Mouse (Mus musculus): ENCODE data around the gene Mllt1. TPM values are rescaled to one million over a fixed set of nuclear protein-coding genes. Genes with fewer than 3 reads are reported as not detected.
"Not testable (repeated sequence)": the region's sequence is repeated elsewhere in the genome, so short reads cannot be mapped to it uniquely, and the experiment has no call there.

Mllt1 gene
- polyA plus RNA-seq, 1 experiment from 2014 or later: 87.6 TPM

DNA sequence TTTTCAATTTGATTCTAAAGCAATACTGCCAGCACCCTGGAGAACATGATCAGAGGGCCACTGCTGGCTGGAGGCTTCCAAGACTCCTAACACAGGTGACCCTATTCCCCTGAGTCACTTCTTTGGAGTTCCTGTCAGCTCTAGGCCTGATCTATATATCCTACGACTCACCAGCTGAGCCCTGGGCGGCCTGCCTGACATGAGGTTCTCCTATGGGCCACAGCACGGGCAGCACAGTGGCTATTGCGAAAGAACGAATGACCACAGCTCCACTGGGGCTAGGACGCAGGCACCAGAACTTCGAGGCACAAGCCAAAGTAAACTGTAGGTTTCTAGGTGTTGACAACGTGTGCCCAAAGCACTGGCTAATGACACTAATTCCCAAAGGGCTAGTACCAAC lies 5.2 kb downstream of the Mllt1 start:
- H3K36me3 ChIP-seq (replicated peaks): peaks cover 15% of the 10 kb centered on the region
- WGBS: 93% methylated on average over 8 of the region's 8 CpGs

DNA sequence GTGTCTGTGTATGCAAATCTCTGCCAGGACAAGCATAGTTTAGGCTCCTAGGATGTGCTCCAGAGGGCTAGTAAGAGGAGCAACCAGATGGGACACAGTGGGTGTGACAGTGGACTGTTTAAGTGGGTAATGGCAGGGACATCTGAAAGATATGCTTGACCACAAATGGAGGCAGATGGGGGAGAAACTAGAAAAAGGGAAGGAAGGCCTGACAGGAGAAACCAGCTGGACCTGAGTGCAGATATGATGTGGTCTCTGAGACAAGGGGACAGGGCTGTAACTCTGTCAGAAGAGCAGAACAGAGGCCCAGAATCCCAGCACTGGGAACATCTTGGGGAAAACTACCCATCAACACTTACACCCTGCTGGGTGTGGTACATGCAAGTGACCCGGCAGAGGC lies 5.7 kb downstream of the Mllt1 start:
- WGBS: 87% methylated on average over 1 of the region's 1 CpGs
- Histone ChIP-seq H3K27ac (no peak overlapping the region), H3K9ac (no peak overlapping the region), H3K27me3 (no peaks in the 10 kb centered on the region), H3K36me3 (replicated peaks) (peaks cover 20% of the 10 kb centered on the region), H3K4me3 (replicated peaks) (no peak overlapping the region), H3K4me1 (peaks cover 39% of the 10 kb centered on the region), H3K9me3 (no peaks in the 10 kb centered on the region), H3K4me2 (no peak overlapping the region)
- ATAC-seq (ENCODE audit: low FRiP score): no peak

More for the DNA sequence above, 5.2 kb downstream of the Mllt1 start:
- no peak overlapping the region for H3K27ac ChIP-seq
- H3K4me1 ChIP-seq: peaks cover 41% of the 10 kb centered on the region
- no peak for ATAC-seq (ENCODE audit: low FRiP score)
- no peak overlapping the region for H3K4me2 ChIP-seq
- no peak overlapping the region for H3K9ac ChIP-seq
- no peaks in the 10 kb centered on the region for H3K27me3 ChIP-seq
- no peaks in the 10 kb centered on the region for H3K9me3 ChIP-seq
- H3K4me3 ChIP-seq (replicated peaks): no peak overlapping the region

DNA sequence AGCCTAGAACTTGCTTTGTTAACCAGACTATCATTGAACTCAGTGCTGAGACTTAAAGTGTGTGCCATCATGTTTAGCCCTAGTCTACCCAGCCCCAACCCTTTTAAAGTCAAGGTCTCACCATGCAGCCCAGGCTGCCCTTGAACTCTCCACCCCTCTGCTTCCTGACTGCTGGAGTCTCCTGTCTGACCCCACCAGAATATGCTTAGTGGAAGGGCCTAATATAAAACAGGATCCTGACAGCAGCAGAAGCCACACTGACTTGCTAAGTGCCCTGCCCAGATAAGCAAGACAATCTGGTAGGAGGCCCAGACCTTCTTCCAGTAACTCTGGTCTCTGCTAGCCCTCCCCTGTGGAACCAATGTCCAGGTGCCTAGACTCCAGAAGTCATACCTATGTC lies 6.1 kb downstream of the Mllt1 start:
- peaks cover 25% of the 10 kb centered on the region for H3K36me3 ChIP-seq (replicated peaks)

DNA sequence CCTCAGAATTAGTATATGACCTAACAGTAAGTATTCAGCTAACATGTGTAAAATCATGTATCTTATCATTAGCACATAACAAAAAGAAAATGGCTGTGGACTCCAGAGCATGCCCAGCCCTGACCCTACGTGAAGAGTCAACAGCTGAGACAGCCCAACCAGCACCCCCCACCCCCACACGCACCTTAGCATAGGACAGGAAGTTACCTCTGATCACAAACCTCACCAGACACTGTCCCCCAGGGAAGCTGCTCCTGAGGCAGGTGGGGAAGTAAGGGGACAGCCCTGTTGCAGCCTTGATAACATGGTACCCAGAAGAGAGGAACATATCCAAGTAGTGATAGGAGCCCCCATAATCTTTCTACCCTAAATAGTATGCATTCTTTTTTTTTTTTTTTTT lies 9.2 kb downstream of the Mllt1 start:
- H3K4me1 ChIP-seq: peaks cover 4% of the 10 kb centered on the region; the same call in 1 of the 2 replicates
- H3K36me3 ChIP-seq (replicated peaks): peaks cover 47% of the 10 kb centered on the region
- H3K4me2 ChIP-seq: no peak overlapping the region
- ATAC-seq (ENCODE audit: low FRiP score): no peak
- 0 out of 2 replicates have a peak, but pooled peaks cover 4% of the 10 kb centered on the region for H3K9me3 ChIP-seq
- no peak overlapping the region for H3K4me3 ChIP-seq (replicated peaks)
- no peak overlapping the region for H3K9ac ChIP-seq
- no peaks in the 10 kb centered on the region for H3K27me3 ChIP-seq
- H3K27ac ChIP-seq: no peak overlapping the region
- 92% methylated on average over 2 of the region's 2 CpGs for WGBS

More for the DNA sequence above, 6.1 kb downstream of the Mllt1 start:
- ATAC-seq (ENCODE audit: low FRiP score): no peak
- Histone ChIP-seq H3K4me3 (replicated peaks) (no peak overlapping the region), H3K27me3 (no peaks in the 10 kb centered on the region), H3K9me3 (no peaks in the 10 kb centered on the region), H3K9ac (no peak overlapping the region), H3K4me2 (no peak overlapping the region), H3K4me1 (peaks cover 35% of the 10 kb centered on the region), H3K27ac (no peak overlapping the region)

DNA sequence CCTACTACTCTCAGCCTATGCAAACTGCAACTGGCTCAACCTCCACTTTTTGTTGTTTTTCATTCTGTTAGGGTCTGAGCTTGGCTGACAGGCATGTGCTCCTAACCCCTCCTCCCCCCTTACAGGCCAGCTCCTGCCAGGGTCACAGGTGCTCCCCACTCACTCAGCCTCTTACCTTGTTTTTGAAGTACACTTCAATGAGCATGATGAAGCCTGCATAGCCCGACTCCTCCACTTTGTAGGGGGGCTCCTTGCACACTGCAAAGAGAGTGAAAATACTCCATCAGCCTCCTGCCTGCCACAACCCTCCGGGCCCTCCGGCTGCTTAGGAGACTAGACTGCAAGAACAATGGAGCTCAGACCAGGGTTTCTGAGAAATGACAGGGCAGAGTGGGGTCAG lies 15.5 kb downstream of the Mllt1 start:
- WGBS: 89% methylated on average over 3 of the region's 3 CpGs
- H3K9me3 ChIP-seq: 0 out of 2 replicates have a peak, but pooled peaks cover 4% of the 10 kb centered on the region
- no peak overlapping the region for H3K27ac ChIP-seq
- no peak overlapping the region for H3K4me3 ChIP-seq (replicated peaks)
- no peak overlapping the region for H3K9ac ChIP-seq
- peaks cover 84% of the 10 kb centered on the region for H3K36me3 ChIP-seq (replicated peaks)
- no peak for ATAC-seq (ENCODE audit: low FRiP score)
- no peak overlapping the region for H3K4me2 ChIP-seq
- H3K27me3 ChIP-seq: no peaks in the 10 kb centered on the region
- no peaks in the 10 kb centered on the region for H3K4me1 ChIP-seq

DNA sequence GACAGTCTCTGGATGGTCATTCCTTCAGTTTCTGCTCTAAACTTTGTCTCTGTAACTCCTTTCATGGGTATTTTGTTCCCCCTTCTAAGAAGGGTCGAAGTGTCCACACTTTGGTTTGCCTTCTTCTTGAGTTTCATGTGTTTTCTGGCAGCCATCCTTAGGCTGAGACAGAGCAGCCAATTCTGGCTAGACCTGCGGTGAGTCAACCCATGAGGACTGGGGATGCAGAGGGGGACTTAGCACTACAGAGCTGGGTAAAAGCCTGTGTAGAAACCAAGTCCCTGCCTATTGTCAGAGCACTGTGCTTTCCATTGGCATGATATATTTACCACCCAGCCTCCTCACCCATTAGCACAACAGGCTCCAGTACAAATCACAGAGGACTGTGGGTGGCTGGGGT lies 18.0 kb downstream of the Mllt1 start:
- Histone ChIP-seq H3K4me2 (no peak overlapping the region), H3K4me1 (no peaks in the 10 kb centered on the region), H3K36me3 (replicated peaks) (peaks cover 90% of the 10 kb centered on the region), H3K27ac (no peak overlapping the region), H3K27me3 (no peaks in the 10 kb centered on the region), H3K9me3 (no peaks in the 10 kb centered on the region), H3K9ac (no peak overlapping the region), H3K4me3 (replicated peaks) (no peak overlapping the region)
- WGBS: 95% methylated on average over 2 of the region's 2 CpGs
- ATAC-seq (ENCODE audit: low FRiP score): no peak

DNA sequence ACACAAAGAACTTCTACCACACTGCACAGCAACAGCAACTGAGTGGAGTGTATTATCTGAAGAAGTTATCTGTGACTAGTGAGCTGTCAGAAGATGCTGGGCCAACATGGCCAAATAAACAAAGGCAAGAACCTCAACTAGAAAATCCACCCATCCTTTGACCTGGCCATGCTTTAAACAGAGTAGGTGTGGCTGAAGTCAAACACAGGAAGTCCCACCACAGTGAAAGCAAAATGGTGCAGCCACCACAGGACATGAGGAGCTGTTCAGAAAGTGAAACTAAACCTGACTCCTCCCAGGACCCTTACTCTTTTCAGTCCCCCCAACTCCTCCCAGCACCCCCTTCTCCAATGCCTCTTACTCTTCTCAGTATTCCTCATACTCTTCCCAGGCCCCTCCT lies 21.8 kb downstream of the Mllt1 start:
- H3K4me3 ChIP-seq (replicated peaks): no peak overlapping the region

DNA sequence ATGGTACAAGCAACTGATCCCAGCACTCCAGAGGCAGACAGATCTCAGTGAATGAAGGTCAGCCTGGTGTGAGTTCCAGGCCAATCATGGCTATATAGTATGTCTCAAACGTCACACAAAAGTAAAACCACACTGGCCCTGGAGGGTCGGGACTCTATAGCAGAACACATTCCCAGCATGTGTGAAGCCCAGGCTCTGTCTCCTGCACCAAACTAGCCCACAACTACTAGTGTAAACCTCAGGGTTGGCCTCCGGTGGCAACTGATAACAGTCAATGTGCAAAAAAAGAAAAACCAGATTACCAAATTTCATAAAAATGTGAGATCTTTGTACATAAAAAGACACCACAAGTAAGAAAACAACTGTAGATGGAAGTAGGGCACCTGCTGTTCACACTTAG lies 22.2 kb downstream of the Mllt1 start:
- no peak overlapping the region for H3K4me3 ChIP-seq (replicated peaks)
- H3K27ac ChIP-seq: no peak overlapping the region
- no peak overlapping the region for H3K4me2 ChIP-seq
- H3K9ac ChIP-seq: no peak overlapping the region
- no peaks in the 10 kb centered on the region for H3K27me3 ChIP-seq
- peaks cover 83% of the 10 kb centered on the region for H3K36me3 ChIP-seq (replicated peaks)
- no peaks in the 10 kb centered on the region for H3K4me1 ChIP-seq
- no peaks in the 10 kb centered on the region for H3K9me3 ChIP-seq
- WGBS: 89% methylated on average over 3 of the region's 3 CpGs
- ATAC-seq (ENCODE audit: low FRiP score): no peak

More for the DNA sequence above, 21.8 kb downstream of the Mllt1 start:
- ATAC-seq (ENCODE audit: low FRiP score): no peak
- Histone ChIP-seq H3K4me1 (no peaks in the 10 kb centered on the region), H3K9me3 (no peaks in the 10 kb centered on the region), H3K27ac (no peak overlapping the region), H3K36me3 (replicated peaks) (peaks cover 83% of the 10 kb centered on the region), H3K4me2 (no peak overlapping the region), H3K27me3 (no peaks in the 10 kb centered on the region), H3K9ac (no peak overlapping the region)

DNA sequence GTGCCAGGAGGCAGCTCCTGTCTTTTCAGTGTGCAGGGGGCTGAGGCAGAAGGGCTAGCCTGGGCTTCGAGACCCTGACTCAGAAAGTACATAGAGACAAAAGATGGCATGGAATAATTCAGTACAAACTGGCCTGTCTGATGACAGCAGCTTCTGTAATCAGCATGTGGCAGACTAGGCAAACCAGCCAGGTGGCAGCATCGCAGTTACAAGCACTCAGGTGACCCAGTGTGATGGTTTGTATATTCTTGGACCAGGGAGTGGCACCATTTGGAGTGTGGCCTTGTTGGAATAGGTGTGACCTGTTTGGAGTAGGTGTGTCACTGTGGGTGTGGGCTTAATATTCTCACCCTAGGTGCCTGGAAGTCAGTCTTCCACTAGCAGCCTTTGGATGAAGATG lies 25.5 kb downstream of the Mllt1 start:
- not testable (repeated sequence) for H3K4me2 ChIP-seq; H3K27ac ChIP-seq; H3K9ac ChIP-seq; ATAC-seq (ENCODE audit: low FRiP score); H3K4me1 ChIP-seq; H3K27me3 ChIP-seq; H3K9me3 ChIP-seq; H3K4me3 ChIP-seq (replicated peaks)
- WGBS: 88% methylated on average over 2 of the region's 2 CpGs
- peaks cover 89% of the 10 kb centered on the region for H3K36me3 ChIP-seq (replicated peaks)

DNA sequence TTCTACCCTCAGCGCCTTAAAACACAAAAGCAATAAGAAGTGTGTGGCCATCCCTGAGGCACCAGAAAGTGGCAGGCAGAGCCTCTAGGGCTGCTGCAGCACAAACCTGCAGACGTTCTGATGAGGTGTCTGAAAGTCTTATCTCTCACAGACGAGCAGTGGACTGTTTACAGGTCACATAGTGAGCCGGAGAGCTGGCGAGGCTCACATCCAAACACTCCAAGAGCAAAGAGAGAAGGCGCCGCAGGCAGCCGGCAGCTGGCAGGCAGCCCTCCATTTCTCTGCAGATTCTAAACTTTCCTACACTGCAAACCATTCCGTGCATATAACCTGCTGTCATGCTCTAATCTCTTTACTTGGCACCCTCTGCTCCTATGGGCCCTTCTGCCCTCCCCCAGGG lies 27.3 kb downstream of the Mllt1 start:
- 88% methylated on average over 9 of the region's 9 CpGs for WGBS
- peaks cover 88% of the 10 kb centered on the region for H3K36me3 ChIP-seq (replicated peaks)

DNA sequence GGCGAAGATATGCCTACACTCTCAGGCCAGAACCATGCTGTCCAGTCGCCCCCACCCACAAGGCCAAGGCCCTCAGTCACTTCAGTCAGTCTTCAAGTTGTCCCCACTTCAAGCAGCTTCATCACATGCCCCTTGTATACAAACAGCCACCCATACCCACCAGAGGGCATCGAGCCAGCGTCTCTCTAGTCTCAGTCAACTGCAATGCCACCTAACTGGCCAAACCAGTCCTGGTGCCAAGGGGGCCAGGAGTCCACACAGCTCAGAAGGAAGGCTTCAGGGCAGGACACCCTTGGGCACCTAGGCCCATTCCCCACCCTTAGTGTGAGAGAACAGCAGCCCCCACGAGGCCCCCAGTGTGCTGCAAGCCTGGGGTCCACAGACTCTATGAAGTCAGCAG lies 28.1 kb downstream of the Mllt1 start:
- H3K36me3 ChIP-seq (replicated peaks): peaks cover 90% of the 10 kb centered on the region
- no peak for ATAC-seq (ENCODE audit: low FRiP score)
- no peaks in the 10 kb centered on the region for H3K9me3 ChIP-seq
- H3K4me3 ChIP-seq (replicated peaks): no peak overlapping the region
- no peak overlapping the region for H3K9ac ChIP-seq
- H3K4me1 ChIP-seq: no peaks in the 10 kb centered on the region
- 89% methylated on average over 5 of the region's 5 CpGs for WGBS
- no peak overlapping the region for H3K27ac ChIP-seq
- H3K4me2 ChIP-seq: no peak overlapping the region
- no peaks in the 10 kb centered on the region for H3K27me3 ChIP-seq

More for the DNA sequence above, 27.3 kb downstream of the Mllt1 start:
- H3K27me3 ChIP-seq: no peaks in the 10 kb centered on the region
- no peak overlapping the region for H3K27ac ChIP-seq
- no peaks in the 10 kb centered on the region for H3K9me3 ChIP-seq
- no peak overlapping the region for H3K4me2 ChIP-seq
- no peaks in the 10 kb centered on the region for H3K4me1 ChIP-seq
- H3K9ac ChIP-seq: no peak overlapping the region
- H3K4me3 ChIP-seq (replicated peaks): no peak overlapping the region
- no peak for ATAC-seq (ENCODE audit: low FRiP score)

DNA sequence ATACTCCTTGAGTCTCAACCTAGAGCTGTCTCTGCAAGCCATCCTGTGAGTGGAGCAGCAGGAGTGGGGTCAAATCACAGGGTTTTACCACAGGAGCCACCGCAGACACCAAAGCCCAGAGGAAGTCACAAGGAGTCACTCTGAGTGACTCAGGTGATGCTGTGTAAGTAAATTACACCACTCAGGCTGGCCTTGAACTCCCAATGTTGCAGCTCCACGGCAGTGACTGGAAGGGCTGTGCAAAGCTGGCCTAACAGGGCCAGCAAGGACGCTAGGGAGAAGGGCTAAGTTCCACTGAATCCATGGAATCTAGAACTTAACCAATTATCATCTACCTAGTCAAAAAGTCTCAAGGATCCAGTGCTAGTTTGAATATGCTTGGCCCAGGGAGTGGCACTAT lies 29.0 kb downstream of the Mllt1 start:
- Histone ChIP-seq H3K27me3 (no peaks in the 10 kb centered on the region), H3K4me2 (no peak overlapping the region), H3K4me1 (no peaks in the 10 kb centered on the region), H3K9ac (no peak overlapping the region), H3K9me3 (no peaks in the 10 kb centered on the region), H3K36me3 (replicated peaks) (peaks cover 94% of the 10 kb centered on the region), H3K4me3 (replicated peaks) (no peak overlapping the region), H3K27ac (no peak overlapping the region)
- WGBS: 95% methylated on average over 3 of the region's 3 CpGs
- ATAC-seq (ENCODE audit: low FRiP score): no peak

DNA sequence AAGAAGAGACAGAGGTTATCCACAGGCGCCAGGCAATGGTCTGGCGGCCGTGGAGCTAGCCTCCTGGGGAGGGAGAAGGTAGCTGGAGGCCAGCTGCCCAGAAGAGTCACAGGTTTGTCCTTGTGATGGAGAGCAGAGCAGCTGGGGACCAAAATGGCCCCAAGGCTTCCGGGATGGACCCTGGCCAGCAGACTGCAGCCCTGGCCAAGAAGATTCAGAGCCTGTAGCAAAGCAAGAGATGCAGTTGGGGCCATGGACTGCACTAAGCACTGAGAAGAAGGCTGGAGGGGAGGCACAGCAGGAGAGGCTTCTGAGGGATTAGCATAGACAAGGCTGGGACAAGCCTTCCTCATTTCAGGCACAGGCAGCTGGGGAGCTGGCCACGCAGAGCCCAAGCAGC lies 32.5 kb downstream of the Mllt1 start:
- H3K27ac ChIP-seq: no peak overlapping the region
- H3K36me3 ChIP-seq (replicated peaks): peaks cover 96% of the 10 kb centered on the region
- 0 out of 2 replicates have a peak, but pooled peaks cover 3% of the 10 kb centered on the region for H3K4me1 ChIP-seq
- H3K27me3 ChIP-seq: no peaks in the 10 kb centered on the region
- 80% methylated on average over 5 of the region's 5 CpGs for WGBS
- H3K4me2 ChIP-seq: no peak overlapping the region
- H3K4me3 ChIP-seq (replicated peaks): no peak overlapping the region
- ATAC-seq (ENCODE audit: low FRiP score): no peak
- H3K9ac ChIP-seq: no peak overlapping the region
- H3K9me3 ChIP-seq: no peaks in the 10 kb centered on the region
